Comparison of ENCODE assay signal across 8 mouse cellular contexts in genomic region chr2:22895282-22896273, GRCm38 (mm10). TPM values are rescaled to one million over a fixed set of nuclear protein-coding genes. Genes with fewer than 3 reads are reported as not detected.
A peak's percentile ranks its signal among the peaks of the same experiment; 100 is the strongest.
DNase-seq lines count a peak whose midpoint lies in the region; ATAC-seq lines count a peak whose summit lies in the region.

Pdss1 (plus strand) TSS chr2:22895522.

- DNase-seq in ES-CJ7 (ENCODE audit: low read depth, low spot score) = peak; percentile 95
- DNase-seq in cerebellum, adult 11 months = peak; percentile 91
- DNase-seq in forebrain, embryonic 14.5 days (ENCODE audit: low spot score) = peak; percentile 91
- peak; percentile 90 to 92 for DNase-seq in heart, postnatal 14 days
- DNase-seq in layer of hippocampus, adult 11-12 months (ENCODE audit: low spot score) = peak; percentile 89
- DNase-seq in lung, adult 18-20 months = peak; percentile 91 to 93
- DNase-seq in testis, postnatal 14 days (ENCODE audit: low spot score) = peak; percentile 94

- peak; percentile 99 for ATAC-seq in forebrain, embryonic 14.5 days
- ATAC-seq in neural tube, embryonic 15.5 days (ENCODE audit: low FRiP score) = peak; percentile 99

- H3K36me3 ChIP-seq in forebrain, embryonic 14.5 days (ENCODE audit: control insufficient read depth, insufficient read depth, low read length) = no peaks in the 10 kb centered on the region
- no peaks in the 10 kb centered on the region for H3K36me3 ChIP-seq in neural tube, embryonic 15.5 days

- no peaks in the 10 kb centered on the region for H3K4me1 ChIP-seq in forebrain, embryonic 14.5 days (ENCODE audit: control insufficient read depth, insufficient read depth, low read length)
- peaks cover 16% of the 10 kb centered on the region for H3K4me1 ChIP-seq in neural tube, embryonic 15.5 days

- intact Hi-C loops in heart, postnatal 14 days (cut with DNase I) = loop anchor here (5.0 to 10.0 kb wide), 2 partner anchors 139 to 172 kb away; partner anchors contain the start of gene Acbd5

- no peaks in the 10 kb centered on the region for H3K27me3 ChIP-seq in forebrain, embryonic 14.5 days (replicated peaks; ENCODE audit: control insufficient read depth, insufficient read depth, low read length)
- H3K27me3 ChIP-seq in neural tube, embryonic 15.5 days (replicated peaks) = no peaks in the 10 kb centered on the region

- peak within 1 kb of the TSS; percentile 84 for H3K27ac ChIP-seq in forebrain, embryonic 14.5 days (ENCODE audit: low read depth, low read length)
- H3K27ac ChIP-seq in neural tube, embryonic 15.5 days (replicated peaks) = peak within 1 kb of the TSS; percentile 85

- peak within 1 kb of the TSS; percentile 88 for H3K4me3 ChIP-seq in forebrain, embryonic 14.5 days (ENCODE audit: low read depth, low read length)
- peak within 1 kb of the TSS; percentile 80 for H3K4me3 ChIP-seq in neural tube, embryonic 15.5 days (replicated peaks)

- peak within 1 kb of the TSS; percentile 81 for H3K9ac ChIP-seq in forebrain, embryonic 14.5 days (ENCODE audit: low read length)
- H3K9ac ChIP-seq in neural tube, embryonic 15.5 days (replicated peaks) = peak within 1 kb of the TSS; percentile 80

- peak within 1 kb of the TSS; percentile 86 for H3K4me2 ChIP-seq in forebrain, embryonic 14.5 days (ENCODE audit: low read length)
- H3K4me2 ChIP-seq in neural tube, embryonic 15.5 days = peak within 1 kb of the TSS; percentile 80

- H3K9me3 ChIP-seq in forebrain, embryonic 14.5 days (replicated peaks; ENCODE audit: control insufficient read depth, low read length) = no peaks in the 10 kb centered on the region
- H3K9me3 ChIP-seq in neural tube, embryonic 15.5 days (replicated peaks) = no peaks in the 10 kb centered on the region

- WGBS in forebrain, embryonic 14.5 days = under 1% methylated on average over 81 of the region's 81 CpGs
- WGBS in neural tube, embryonic 15.5 days = under 1% methylated on average over 81 of the region's 81 CpGs

RNA-seq across cellular contexts. Expression of gene Pdss1, which starts in this region (rescaled TPM):
- 21.4 and 25.1 TPM in 2 replicates for polyA plus RNA-seq in forebrain, embryonic 14.5 days (2014; fragmentation: Nextera tagmentation; extraction: Ambion mirVana)
- 10 to 100 TPM; 27.5 to 32.8 TPM for total RNA-seq in heart, postnatal 14 days (2021)
- 24.9 and 25.6 TPM in 2 replicates for polyA plus RNA-seq in neural tube, embryonic 15.5 days (2015; fragmentation: Nextera tagmentation; extraction: Ambion mirVana)

Comparison
In these comparisons a context has a peak if more than half of its experiments do, and no peak if none do; other contexts are left out.
1. Peak in every context shown above with its lines: DNase-seq, ATAC-seq, H3K4me3 ChIP-seq and H3K27ac ChIP-seq.